Mouse (Mus musculus): ENCODE data around the gene Pdc.
"Not testable (repeated sequence)": the region's sequence is repeated elsewhere in the genome, so short reads cannot be mapped to it uniquely, and the experiment has no call there.

Pdc gene

GRCm38 (mm10) chr1:150319205-150319604, at the start of gene Pdc:
TSS of gene Pdc (plus strand) at chr1:150319417.
- no peak for DNase-seq (ENCODE audit: low read depth, low spot score)

- not testable (repeated sequence) for DNase-seq (ENCODE audit: low read depth, low spot score)
These were observed 25.2 kb upstream of the Pdc start for GRCm38 (mm10) chr1:150294051-150294450.

- DNase-seq (ENCODE audit: low read depth, low spot score), result no peak
These were observed 11.6 kb upstream of the Pdc start for GRCm38 (mm10) chr1:150307599-150307998.

GRCm38 (mm10) chr1:150335111-150335510, 15.9 kb downstream of the Pdc start:
- DNase-seq (ENCODE audit: low read depth, low spot score), result no peak

GRCm38 (mm10) chr1:150360864-150361263, 41.6 kb downstream of the Pdc start:
- DNase-seq (ENCODE audit: low read depth, low spot score), result no peak

- DNase-seq (ENCODE audit: low read depth, low spot score), result no peak
These were observed 53.7 kb downstream of the Pdc start for GRCm38 (mm10) chr1:150372895-150373294.

GRCm38 (mm10) chr1:150374247-150374646, 55.0 kb downstream of the Pdc start:
- no peak for DNase-seq (ENCODE audit: low read depth, low spot score)

Measured in skeletal muscle tissue, adult 2 months (tissue).